Mouse (Mus musculus): ENCODE measurements around the gene Ccdc136. TPM values are rescaled to one million over a fixed set of nuclear protein-coding genes. Genes with fewer than 3 reads are reported as not detected.

The Ccdc136 gene
- total RNA-seq, 1 experiment, result 10.5 TPM

DNA sequence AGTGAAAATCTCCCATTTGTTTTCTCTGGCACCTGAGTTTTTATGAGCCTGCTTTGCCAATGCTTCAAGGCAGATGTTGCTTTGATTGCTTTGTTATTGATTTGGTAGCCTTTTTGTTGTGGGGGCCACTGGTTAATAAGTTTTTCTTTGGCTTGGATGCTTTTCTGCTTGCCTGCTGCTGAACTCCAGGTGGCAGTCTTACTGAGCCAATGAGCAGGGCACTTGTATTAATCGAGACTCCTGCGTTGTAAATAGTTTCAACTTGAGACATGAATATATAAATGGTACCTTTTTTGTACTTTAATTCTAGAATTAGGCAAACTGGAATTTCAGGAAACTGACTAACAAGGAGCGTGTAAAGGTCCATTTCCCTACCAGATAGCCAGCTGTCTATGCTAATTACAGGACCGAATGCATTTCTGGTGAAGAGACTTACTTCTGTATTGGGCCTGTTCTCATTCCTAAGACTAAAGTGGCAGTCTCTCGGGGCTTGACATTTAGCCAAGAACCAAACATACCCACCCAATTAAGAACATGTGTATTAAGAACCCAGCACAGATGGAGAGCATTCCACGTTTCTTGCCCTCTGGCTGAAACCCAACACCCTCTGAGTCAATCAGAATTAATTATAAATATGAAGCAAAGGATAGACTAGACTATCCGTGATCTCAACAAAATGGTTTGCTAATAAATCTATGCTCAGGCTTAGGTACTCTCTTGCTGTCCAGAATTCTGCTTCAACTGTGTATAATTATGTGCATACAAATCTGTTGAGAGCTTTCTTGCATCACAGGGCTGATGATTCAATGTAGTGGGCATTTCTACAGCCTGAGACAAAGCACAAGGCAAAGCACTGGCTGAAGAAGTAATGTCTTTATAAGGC is 33.6 kb upstream of the Ccdc136 start:
- no peaks in the 10 kb centered on the region for H3K4me1 ChIP-seq (ENCODE audit: control insufficient read depth in 2 of 2, insufficient read depth in 2 of 2, low read length in 2 of 2, poor library complexity in 1 of 2)
- in situ Hi-C loops (cut with MboI; ENCODE audit: low sequenced_read_pairs in 2 of 2, unreplicated experiment in 2 of 2), result no loop called here
- no peak overlapping the region for H3K9ac ChIP-seq (ENCODE audit: insufficient read depth, low read depth, low read length, poor library complexity, severe bottlenecking)
- H3K36me3 ChIP-seq (ENCODE audit: control insufficient read depth, insufficient read depth, low read length, poor library complexity, severe bottlenecking), result peaks cover 8% of the 10 kb centered on the region
- H3K4me3 ChIP-seq (ENCODE audit: insufficient read depth in 1 of 2, low read depth in 1 of 2, low read length in 2 of 2, poor library complexity in 1 of 2, severe bottlenecking in 1 of 2), result no peak overlapping the region
- no peaks in the 10 kb centered on the region for H3K9me3 ChIP-seq (ENCODE audit: control insufficient read depth, insufficient read depth, low read depth, low read length)
- no peak for DNase-seq (ENCODE audit: low read depth, low spot score)
- H3K27ac ChIP-seq (ENCODE audit: insufficient read depth, low read depth, low read length, poor library complexity, severe bottlenecking), result no peak overlapping the region
- no peak for TF ChIP-seq ZC3H11A (IDR thresholded peaks at IDR 0.05; ENCODE audit: borderline replicate concordance, low read depth, low read length)
- no peak for TF ChIP-seq CHD2 (IDR thresholded peaks at IDR 0.05; ENCODE audit: low read depth, low read length)
- TF ChIP-seq MAFK (IDR thresholded peaks at IDR 0.05; ENCODE audit: insufficient read depth, low read depth, low read length), result no peak
- TF ChIP-seq ZNF384 (IDR thresholded peaks at IDR 0.05; ENCODE audit: low read depth, low read length), result no peak
- TF ChIP-seq HCFC1 (IDR thresholded peaks at IDR 0.05; ENCODE audit: borderline replicate concordance, insufficient read depth, low read length), result no peak

GRCm38 (mm10) chr6:29363129-29363515 is 33.0 kb upstream of the Ccdc136 start:
- TF ChIP-seq MAFK (IDR thresholded peaks at IDR 0.05; ENCODE audit: insufficient read depth, low read depth, low read length), result no peak
- TF ChIP-seq ZC3H11A (IDR thresholded peaks at IDR 0.05; ENCODE audit: borderline replicate concordance, low read depth, low read length), result no peak
- no peak for TF ChIP-seq HCFC1 (IDR thresholded peaks at IDR 0.05; ENCODE audit: borderline replicate concordance, insufficient read depth, low read length)
- TF ChIP-seq CHD2 (IDR thresholded peaks at IDR 0.05; ENCODE audit: low read depth, low read length), result no peak
- no peak for TF ChIP-seq ZNF384 (IDR thresholded peaks at IDR 0.05; ENCODE audit: low read depth, low read length)
- Histone ChIP-seq H3K36me3 (ENCODE audit: control insufficient read depth, insufficient read depth, low read length, poor library complexity, severe bottlenecking) (peaks cover 8% of the 10 kb centered on the region), H3K27ac (ENCODE audit: insufficient read depth, low read depth, low read length, poor library complexity, severe bottlenecking) (no peak overlapping the region), H3K9ac (ENCODE audit: insufficient read depth, low read depth, low read length, poor library complexity, severe bottlenecking) (no peak overlapping the region), H3K9me3 (ENCODE audit: control insufficient read depth, insufficient read depth, low read depth, low read length) (no peaks in the 10 kb centered on the region), H3K4me1 (ENCODE audit: control insufficient read depth in 2 of 2, insufficient read depth in 2 of 2, low read length in 2 of 2, poor library complexity in 1 of 2) (no peaks in the 10 kb centered on the region), H3K4me3 (ENCODE audit: insufficient read depth in 1 of 2, low read depth in 1 of 2, low read length in 2 of 2, poor library complexity in 1 of 2, severe bottlenecking in 1 of 2) (no peak overlapping the region)
- no peak for DNase-seq (ENCODE audit: low read depth, low spot score)
- in situ Hi-C loops (cut with MboI; ENCODE audit: low sequenced_read_pairs in 2 of 2, unreplicated experiment in 2 of 2), result no loop called here

DNA sequence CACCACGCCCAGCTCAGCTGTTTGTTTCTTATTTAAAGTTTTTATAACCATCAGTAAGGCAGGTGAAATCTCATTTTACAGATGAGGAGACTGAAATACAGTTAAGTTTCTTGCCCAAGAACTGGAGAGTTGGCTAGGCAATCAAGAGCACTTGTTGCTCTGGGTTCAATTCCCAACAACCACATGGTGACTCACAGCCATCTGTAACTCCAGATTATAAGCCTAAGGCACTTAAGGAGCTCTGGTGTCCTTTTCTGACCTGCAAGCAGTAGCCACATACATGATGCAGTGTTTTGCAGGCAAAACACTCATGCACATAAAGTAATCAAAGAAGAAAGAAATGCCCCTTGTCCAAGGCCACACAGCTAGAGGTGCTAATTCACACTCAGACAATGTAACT is 30.8 kb upstream of the Ccdc136 start:
- Histone ChIP-seq H3K27ac (ENCODE audit: insufficient read depth, low read depth, low read length, poor library complexity, severe bottlenecking) (no peak overlapping the region), H3K9me3 (ENCODE audit: control insufficient read depth, insufficient read depth, low read depth, low read length) (no peaks in the 10 kb centered on the region), H3K9ac (ENCODE audit: insufficient read depth, low read depth, low read length, poor library complexity, severe bottlenecking) (no peak overlapping the region), H3K4me3 (ENCODE audit: insufficient read depth in 1 of 2, low read depth in 1 of 2, low read length in 2 of 2, poor library complexity in 1 of 2, severe bottlenecking in 1 of 2) (no peak overlapping the region), H3K36me3 (ENCODE audit: control insufficient read depth, insufficient read depth, low read length, poor library complexity, severe bottlenecking) (peaks cover 7% of the 10 kb centered on the region), H3K4me1 (ENCODE audit: control insufficient read depth in 2 of 2, insufficient read depth in 2 of 2, low read length in 2 of 2, poor library complexity in 1 of 2) (no peaks in the 10 kb centered on the region)
- no peak for TF ChIP-seq ZNF384 (IDR thresholded peaks at IDR 0.05; ENCODE audit: low read depth, low read length)
- TF ChIP-seq ZC3H11A (IDR thresholded peaks at IDR 0.05; ENCODE audit: borderline replicate concordance, low read depth, low read length), result no peak
- no peak for TF ChIP-seq MAFK (IDR thresholded peaks at IDR 0.05; ENCODE audit: insufficient read depth, low read depth, low read length)
- TF ChIP-seq CHD2 (IDR thresholded peaks at IDR 0.05; ENCODE audit: low read depth, low read length), result no peak
- TF ChIP-seq HCFC1 (IDR thresholded peaks at IDR 0.05; ENCODE audit: borderline replicate concordance, insufficient read depth, low read length), result no peak
- DNase-seq (ENCODE audit: low read depth, low spot score), result no peak
- in situ Hi-C loops (cut with MboI; ENCODE audit: low sequenced_read_pairs in 2 of 2, unreplicated experiment in 2 of 2), result no loop called here

DNA sequence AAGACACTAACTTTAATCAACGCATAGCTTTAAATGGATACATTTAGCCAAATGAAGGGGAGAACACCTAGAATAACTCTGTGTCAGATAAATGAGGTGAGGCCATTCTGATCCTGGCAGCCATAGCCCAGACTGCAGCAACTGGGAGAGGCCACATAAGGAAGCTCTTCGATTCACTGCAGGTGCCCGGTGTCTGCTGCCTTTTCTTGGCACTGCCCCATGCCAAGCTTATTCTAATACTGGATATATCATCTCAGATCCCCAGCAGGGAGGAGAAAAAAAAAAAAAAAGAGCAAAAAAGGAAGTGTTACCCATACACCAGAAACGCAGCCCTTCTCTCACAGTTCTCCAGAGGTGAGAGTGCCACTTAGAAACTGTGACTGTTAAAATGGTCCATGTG is 18.7 kb upstream of the Ccdc136 start:
- no peak overlapping the region for H3K9ac ChIP-seq (ENCODE audit: insufficient read depth, low read depth, low read length, poor library complexity, severe bottlenecking)
- no peak overlapping the region for H3K27ac ChIP-seq (ENCODE audit: insufficient read depth, low read depth, low read length, poor library complexity, severe bottlenecking)
- H3K9me3 ChIP-seq (ENCODE audit: control insufficient read depth, insufficient read depth, low read depth, low read length), result no peaks in the 10 kb centered on the region
- in situ Hi-C loops (cut with MboI; ENCODE audit: low sequenced_read_pairs in 2 of 2, unreplicated experiment in 2 of 2), result no loop called here
- TF ChIP-seq ZC3H11A (IDR thresholded peaks at IDR 0.05; ENCODE audit: borderline replicate concordance, low read depth, low read length) (no peak), CHD2 (IDR thresholded peaks at IDR 0.05; ENCODE audit: low read depth, low read length) (no peak), MAFK (IDR thresholded peaks at IDR 0.05; ENCODE audit: insufficient read depth, low read depth, low read length) (no peak), HCFC1 (IDR thresholded peaks at IDR 0.05; ENCODE audit: borderline replicate concordance, insufficient read depth, low read length) (no peak), ZNF384 (IDR thresholded peaks at IDR 0.05; ENCODE audit: low read depth, low read length) (no peak)
- 0 out of 4 replicates have a peak, but pooled peaks cover 0 to 2% of the 10 kb centered on the region in 2 experiments for H3K4me1 ChIP-seq (ENCODE audit: control insufficient read depth in 2 of 2, insufficient read depth in 2 of 2, low read length in 2 of 2, poor library complexity in 1 of 2)
- no peak overlapping the region for H3K4me3 ChIP-seq (ENCODE audit: insufficient read depth in 1 of 2, low read depth in 1 of 2, low read length in 2 of 2, poor library complexity in 1 of 2, severe bottlenecking in 1 of 2)
- H3K36me3 ChIP-seq (ENCODE audit: control insufficient read depth, insufficient read depth, low read length, poor library complexity, severe bottlenecking), result peaks cover 17% of the 10 kb centered on the region
- DNase-seq (ENCODE audit: low read depth, low spot score), result no peak

Measured in ES-E14 (cell line).